Mouse (Mus musculus): ENCODE measurements around the gene Olfr640. TPM values are rescaled to one million over a fixed set of nuclear protein-coding genes. Genes with fewer than 3 reads are reported as not detected.

Olfr640 gene
- polyA plus RNA-seq, 1 experiment: not detected

DNA sequence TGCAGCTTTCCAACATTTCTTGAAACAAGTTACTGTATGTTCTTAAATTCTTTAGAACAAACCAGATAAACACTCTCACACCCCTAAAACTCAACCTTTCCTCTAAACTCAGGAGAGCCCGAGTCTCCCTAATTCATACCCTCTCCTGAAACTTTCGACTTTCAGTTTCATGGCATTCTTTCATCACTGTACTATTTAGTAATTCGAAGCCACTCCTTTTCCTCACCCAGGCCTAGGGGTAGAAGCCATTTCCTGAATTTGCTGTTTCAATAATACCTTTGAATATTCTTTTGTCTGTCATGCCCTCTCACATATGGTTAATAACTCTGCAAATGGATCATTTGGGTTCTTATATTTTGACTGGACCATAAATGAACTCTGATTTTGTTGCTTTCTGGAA is 1.6 kb upstream of the Olfr640 start:
- Histone ChIP-seq H3K27ac (ENCODE audit: control insufficient read depth, insufficient read depth, low read depth, low read length) (no peak overlapping the region), H3K4me1 (ENCODE audit: control insufficient read depth, insufficient read depth, low read length) (no peaks in the 10 kb centered on the region), H3K27me3 (ENCODE audit: control insufficient read depth, insufficient read depth, low read length) (no peaks in the 10 kb centered on the region), H3K4me3 (ENCODE audit: control insufficient read depth, low read depth, low read length) (no peak overlapping the region), H3K36me3 (ENCODE audit: control insufficient read depth, insufficient read depth, low read length) (no peaks in the 10 kb centered on the region)
- TF ChIP-seq CTCF (IDR thresholded peaks at IDR 0.05; ENCODE audit: control insufficient read depth, insufficient read depth, insufficient replicate concordance, low read depth, low read length) (no peak), POLR2A (IDR thresholded peaks at IDR 0.05; ENCODE audit: control insufficient read depth, low read depth, low read length) (no peak)

DNA sequence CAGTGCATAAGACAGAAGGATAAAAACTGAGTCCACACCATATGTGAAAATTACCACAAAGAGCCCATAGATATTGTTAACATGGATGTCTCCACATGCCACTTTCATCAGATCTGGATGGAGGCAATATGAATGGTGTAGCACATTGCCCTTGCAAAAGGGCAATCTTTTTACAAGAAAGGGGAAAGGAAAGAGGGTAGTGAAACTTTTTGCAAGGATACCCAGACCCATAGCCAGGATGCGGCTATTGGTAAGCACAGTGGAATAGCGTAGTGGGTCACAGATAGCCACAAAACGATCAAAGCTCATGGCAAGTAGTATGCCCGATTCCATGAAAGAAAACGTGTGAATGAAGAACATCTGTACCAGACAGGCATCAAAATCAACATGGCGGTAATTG is 3.7 kb downstream of the Olfr640 start:
- TF ChIP-seq CTCF (IDR thresholded peaks at IDR 0.05; ENCODE audit: control insufficient read depth, insufficient read depth, insufficient replicate concordance, low read depth, low read length) (no peak), POLR2A (IDR thresholded peaks at IDR 0.05; ENCODE audit: control insufficient read depth, low read depth, low read length) (no peak)
- no peaks in the 10 kb centered on the region for H3K36me3 ChIP-seq (ENCODE audit: control insufficient read depth, insufficient read depth, low read length)
- no peaks in the 10 kb centered on the region for H3K27me3 ChIP-seq (ENCODE audit: control insufficient read depth, insufficient read depth, low read length)
- H3K27ac ChIP-seq (ENCODE audit: control insufficient read depth, insufficient read depth, low read depth, low read length): no peak overlapping the region
- H3K4me1 ChIP-seq (ENCODE audit: control insufficient read depth, insufficient read depth, low read length): no peaks in the 10 kb centered on the region
- H3K4me3 ChIP-seq (ENCODE audit: control insufficient read depth, low read depth, low read length): no peak overlapping the region

DNA sequence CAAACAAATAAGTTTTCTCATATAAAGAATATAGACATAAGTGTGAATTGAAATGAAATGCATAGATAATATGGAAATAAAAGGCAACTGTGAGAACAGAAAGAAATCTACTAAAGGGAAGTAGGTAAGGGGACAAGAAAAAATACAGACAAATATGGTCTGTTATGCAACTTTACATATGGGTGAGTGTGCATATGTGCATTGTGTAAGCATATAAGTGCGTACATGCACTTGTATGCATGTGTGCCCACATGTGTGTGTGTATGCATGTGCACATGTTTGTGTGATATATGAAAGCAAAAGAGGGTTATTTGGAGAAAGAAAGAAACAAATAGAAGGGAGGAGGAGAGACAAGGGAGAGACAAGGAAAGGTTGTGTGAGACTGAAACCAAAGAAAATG is 6.4 kb downstream of the Olfr640 start:
- Histone ChIP-seq H3K27ac (ENCODE audit: control insufficient read depth, insufficient read depth, low read depth, low read length) (no peak overlapping the region), H3K4me1 (ENCODE audit: control insufficient read depth, insufficient read depth, low read length) (no peaks in the 10 kb centered on the region), H3K27me3 (ENCODE audit: control insufficient read depth, insufficient read depth, low read length) (no peaks in the 10 kb centered on the region), H3K4me3 (ENCODE audit: control insufficient read depth, low read depth, low read length) (no peak overlapping the region), H3K36me3 (ENCODE audit: control insufficient read depth, insufficient read depth, low read length) (no peaks in the 10 kb centered on the region)
- TF ChIP-seq POLR2A (IDR thresholded peaks at IDR 0.05; ENCODE audit: control insufficient read depth, low read depth, low read length) (no peak), CTCF (IDR thresholded peaks at IDR 0.05; ENCODE audit: control insufficient read depth, insufficient read depth, insufficient replicate concordance, low read depth, low read length) (no peak)

DNA sequence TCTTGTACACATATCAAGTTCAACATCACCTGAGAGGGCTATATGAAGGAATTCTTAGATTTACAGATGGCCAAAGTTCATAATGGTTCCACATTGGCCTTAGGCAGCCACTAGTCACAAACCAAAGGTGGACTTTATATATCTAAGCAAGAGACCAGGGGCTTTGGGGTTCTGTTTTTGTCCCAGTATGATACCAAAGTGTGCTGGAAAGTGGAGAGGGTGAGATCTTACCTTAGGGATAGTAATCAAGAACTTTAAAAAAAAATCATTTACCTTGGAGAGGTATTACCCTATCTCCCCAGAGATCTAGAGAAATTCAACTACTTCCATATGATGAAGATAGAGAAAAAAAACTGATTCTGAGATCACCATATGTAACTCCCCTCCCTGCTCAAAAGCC is 8.2 kb downstream of the Olfr640 start, which contains the start of gene Olfr639:
Olfr639 (minus strand) TSS at position 101 of the 400 bp plus-strand sequence.
- Histone ChIP-seq H3K36me3 (ENCODE audit: control insufficient read depth, insufficient read depth, low read length) (no peaks in the 10 kb centered on the region), H3K4me3 (ENCODE audit: control insufficient read depth, low read depth, low read length) (no peak within 1 kb of the TSS), H3K4me1 (ENCODE audit: control insufficient read depth, insufficient read depth, low read length) (no peaks in the 10 kb centered on the region), H3K27ac (ENCODE audit: control insufficient read depth, insufficient read depth, low read depth, low read length) (no peak within 1 kb of the TSS), H3K27me3 (ENCODE audit: control insufficient read depth, insufficient read depth, low read length) (no peaks in the 10 kb centered on the region)
- TF ChIP-seq CTCF (IDR thresholded peaks at IDR 0.05; ENCODE audit: control insufficient read depth, insufficient read depth, insufficient replicate concordance, low read depth, low read length) (no peak), POLR2A (IDR thresholded peaks at IDR 0.05; ENCODE audit: control insufficient read depth, low read depth, low read length) (no peak)

DNA sequence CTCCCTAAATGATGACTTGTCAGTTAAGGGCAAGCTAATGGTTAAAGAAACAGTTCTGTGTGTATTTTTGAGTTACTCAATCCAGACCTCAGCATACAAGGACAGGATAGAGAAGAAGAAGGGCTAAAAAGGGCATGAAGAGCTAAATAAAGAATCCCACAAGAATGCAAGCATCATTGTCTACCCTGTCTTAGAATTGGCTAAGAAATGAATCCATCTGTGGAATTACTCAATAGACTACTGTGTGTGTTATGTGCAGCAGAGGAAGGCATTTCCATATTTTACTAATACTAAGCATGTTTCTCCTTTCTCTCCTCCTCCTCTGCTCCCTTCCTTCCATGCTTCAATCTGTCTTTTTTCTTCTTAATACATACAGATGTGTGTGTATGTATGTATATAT is 26.2 kb downstream of the Olfr640 start:
- no peak overlapping the region for H3K27ac ChIP-seq (ENCODE audit: control insufficient read depth, insufficient read depth, low read depth, low read length)
- no peak for TF ChIP-seq POLR2A (IDR thresholded peaks at IDR 0.05; ENCODE audit: control insufficient read depth, low read depth, low read length)
- TF ChIP-seq CTCF (IDR thresholded peaks at IDR 0.05; ENCODE audit: control insufficient read depth, insufficient read depth, insufficient replicate concordance, low read depth, low read length): no peak
- H3K4me1 ChIP-seq (ENCODE audit: control insufficient read depth, insufficient read depth, low read length): no peaks in the 10 kb centered on the region
- H3K4me3 ChIP-seq (ENCODE audit: control insufficient read depth, low read depth, low read length): no peak overlapping the region
- H3K27me3 ChIP-seq (ENCODE audit: control insufficient read depth, insufficient read depth, low read length): no peaks in the 10 kb centered on the region
- H3K36me3 ChIP-seq (ENCODE audit: control insufficient read depth, insufficient read depth, low read length): no peaks in the 10 kb centered on the region

DNA sequence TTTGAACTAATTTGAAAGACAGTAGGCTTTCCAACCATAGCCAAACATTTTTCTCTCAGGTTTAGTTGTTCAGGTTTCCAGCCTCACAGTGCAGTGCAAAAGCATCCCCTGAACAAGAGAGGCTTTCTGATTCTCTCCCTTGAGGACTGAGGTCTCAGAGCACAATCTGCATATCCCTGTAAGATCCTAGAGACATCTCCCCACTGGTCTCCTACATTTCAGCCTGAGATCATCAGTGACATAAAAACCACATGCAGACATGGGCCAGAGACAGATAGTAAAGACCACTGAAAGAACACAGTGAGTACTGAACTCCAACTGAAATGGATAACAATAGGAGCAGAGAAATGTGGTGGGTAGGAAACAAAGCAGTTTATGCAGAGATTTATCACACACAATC is 26.9 kb downstream of the Olfr640 start, which contains the start of gene Olfr638:
Olfr638 (plus strand) TSS at position 301 of the 400 bp plus-strand sequence.
- no peaks in the 10 kb centered on the region for H3K36me3 ChIP-seq (ENCODE audit: control insufficient read depth, insufficient read depth, low read length)
- H3K4me3 ChIP-seq (ENCODE audit: control insufficient read depth, low read depth, low read length): no peak within 1 kb of the TSS
- no peak within 1 kb of the TSS for H3K27ac ChIP-seq (ENCODE audit: control insufficient read depth, insufficient read depth, low read depth, low read length)
- H3K4me1 ChIP-seq (ENCODE audit: control insufficient read depth, insufficient read depth, low read length): no peaks in the 10 kb centered on the region
- TF ChIP-seq CTCF (IDR thresholded peaks at IDR 0.05; ENCODE audit: control insufficient read depth, insufficient read depth, insufficient replicate concordance, low read depth, low read length) (no peak), POLR2A (IDR thresholded peaks at IDR 0.05; ENCODE audit: control insufficient read depth, low read depth, low read length) (no peak)
- H3K27me3 ChIP-seq (ENCODE audit: control insufficient read depth, insufficient read depth, low read length): no peaks in the 10 kb centered on the region

DNA sequence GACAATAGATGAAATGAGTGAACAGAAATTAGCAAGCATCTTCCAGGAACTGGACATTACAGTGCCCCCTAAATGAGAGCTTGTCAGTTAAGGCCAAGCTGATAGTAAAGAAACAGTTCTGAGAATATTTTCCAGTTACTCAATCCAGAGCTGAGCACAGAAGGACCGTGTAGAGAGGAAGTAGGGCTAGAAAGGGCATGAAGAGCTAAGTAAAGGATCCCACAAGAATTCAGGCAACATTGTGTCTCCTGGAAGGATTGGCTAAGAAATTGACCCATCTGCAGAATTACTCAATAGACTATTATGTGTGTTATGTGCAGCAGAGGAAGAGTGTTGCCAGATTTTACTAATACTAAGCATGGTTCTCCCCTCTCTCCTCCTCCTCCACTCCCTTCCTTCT is 53.6 kb downstream of the Olfr640 start:
- TF ChIP-seq POLR2A (IDR thresholded peaks at IDR 0.05; ENCODE audit: control insufficient read depth, low read depth, low read length) (no peak), CTCF (IDR thresholded peaks at IDR 0.05; ENCODE audit: control insufficient read depth, insufficient read depth, insufficient replicate concordance, low read depth, low read length) (no peak)
- Histone ChIP-seq H3K36me3 (ENCODE audit: control insufficient read depth, insufficient read depth, low read length) (no peaks in the 10 kb centered on the region), H3K27ac (ENCODE audit: control insufficient read depth, insufficient read depth, low read depth, low read length) (no peak overlapping the region), H3K27me3 (ENCODE audit: control insufficient read depth, insufficient read depth, low read length) (no peaks in the 10 kb centered on the region), H3K4me1 (ENCODE audit: control insufficient read depth, insufficient read depth, low read length) (no peaks in the 10 kb centered on the region), H3K4me3 (ENCODE audit: control insufficient read depth, low read depth, low read length) (no peak overlapping the region)

DNA sequence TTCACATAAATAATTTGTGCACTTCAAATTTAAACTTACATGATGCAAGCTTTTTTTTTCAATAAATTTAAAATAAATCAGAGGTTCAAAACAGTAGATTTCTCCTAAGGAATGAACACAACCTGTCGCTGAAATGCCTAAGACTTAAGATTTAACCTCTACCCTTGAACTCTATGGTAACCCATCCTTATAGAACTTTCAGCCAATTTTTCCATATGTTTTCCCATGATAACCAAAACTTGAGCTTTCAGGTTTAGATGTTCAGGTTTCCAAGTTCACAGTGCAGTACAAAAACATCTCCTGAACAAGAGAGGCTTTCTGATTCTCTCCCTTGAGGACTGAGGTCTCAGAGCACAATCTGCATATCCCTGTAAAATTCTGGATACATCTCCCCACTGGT is 54.5 kb downstream of the Olfr640 start, which contains the start of gene Olfr635:
Olfr635 (plus strand) TSS at position 301 of the 400 bp plus-strand sequence.
- no peaks in the 10 kb centered on the region for H3K36me3 ChIP-seq (ENCODE audit: control insufficient read depth, insufficient read depth, low read length)
- H3K4me1 ChIP-seq (ENCODE audit: control insufficient read depth, insufficient read depth, low read length): no peaks in the 10 kb centered on the region
- no peaks in the 10 kb centered on the region for H3K27me3 ChIP-seq (ENCODE audit: control insufficient read depth, insufficient read depth, low read length)
- no peak within 1 kb of the TSS for H3K27ac ChIP-seq (ENCODE audit: control insufficient read depth, insufficient read depth, low read depth, low read length)
- H3K4me3 ChIP-seq (ENCODE audit: control insufficient read depth, low read depth, low read length): no peak within 1 kb of the TSS
- TF ChIP-seq POLR2A (IDR thresholded peaks at IDR 0.05; ENCODE audit: control insufficient read depth, low read depth, low read length) (no peak), CTCF (IDR thresholded peaks at IDR 0.05; ENCODE audit: control insufficient read depth, insufficient read depth, insufficient replicate concordance, low read depth, low read length) (no peak)

Other genes starting within 250 kb of the Olfr640 start
- not detected in 2 replicates for gene Olfr68, start 245.9 kb downstream of the Olfr640 start, polyA plus RNA-seq (2012; rRNA removed)
- gene Olfr67, start 233.8 kb downstream of the Olfr640 start, polyA plus RNA-seq (2012; rRNA removed): not detected in 2 replicates
- 8.1 and 11.1 TPM in 2 replicates for gene Hbb-bt, start 211.6 kb downstream of the Olfr640 start, polyA plus RNA-seq (2012; rRNA removed)
- 78.9 and 88.8 TPM in 2 replicates for gene Hbb-bs, start 197.5 kb downstream of the Olfr640 start, polyA plus RNA-seq (2012; rRNA removed)
- gene Hbb-bh2, start 185.1 kb downstream of the Olfr640 start, polyA plus RNA-seq (2012; rRNA removed): not detected in 2 replicates
- gene Hbb-bh1, start 182.4 kb downstream of the Olfr640 start, polyA plus RNA-seq (2012; rRNA removed): not detected in 2 replicates
- gene Hbb-y, start 172.4 kb downstream of the Olfr640 start, polyA plus RNA-seq (2012; rRNA removed): 0.19 and 0.26 TPM in 2 replicates
- gene Olfr66, start 139.3 kb downstream of the Olfr640 start, polyA plus RNA-seq (2012; rRNA removed): not detected in 2 replicates
- gene Olfr64, start 131.1 kb downstream of the Olfr640 start, polyA plus RNA-seq (2012; rRNA removed): not detected in 2 replicates
- gene Olfr65, start 122.1 kb downstream of the Olfr640 start, polyA plus RNA-seq (2012; rRNA removed): not detected in 2 replicates
- not detected in 2 replicates for gene Olfr631, start 96.7 kb downstream of the Olfr640 start, polyA plus RNA-seq (2012; rRNA removed)
- gene Olfr632, start 91.2 kb downstream of the Olfr640 start, polyA plus RNA-seq (2012; rRNA removed): not detected in 2 replicates
- not detected in 2 replicates for gene Olfr633, start 81.1 kb downstream of the Olfr640 start, polyA plus RNA-seq (2012; rRNA removed)
- not detected in 2 replicates for gene Olfr635, start 54.4 kb downstream of the Olfr640 start, polyA plus RNA-seq (2012; rRNA removed)
- gene Olfr638, start 26.8 kb downstream of the Olfr640 start, polyA plus RNA-seq (2012; rRNA removed): not detected in 2 replicates
- gene Olfr639, start 8.3 kb downstream of the Olfr640 start, polyA plus RNA-seq (2012; rRNA removed): not detected in 2 replicates
- 0.15 TPM in 1 of 2 replicates, not detected in the other for gene Olfr641, start 9.9 kb upstream of the Olfr640 start, polyA plus RNA-seq (2012; rRNA removed)
- 0.53 TPM in 1 of 2 replicates, not detected in the other for gene Olfr642, start 27.1 kb upstream of the Olfr640 start, polyA plus RNA-seq (2012; rRNA removed)
- 0.80 and 0.89 TPM in 2 replicates for gene 4930516K23Rik, start 35.9 kb upstream of the Olfr640 start, polyA plus RNA-seq (2012; rRNA removed)
- gene Olfr644, start 46.3 kb upstream of the Olfr640 start, polyA plus RNA-seq (2012; rRNA removed): 0.12 TPM in 1 of 2 replicates, not detected in the other
- gene Olfr645, start 59.9 kb upstream of the Olfr640 start, polyA plus RNA-seq (2012; rRNA removed): 0.02 TPM in 1 of 2 replicates, not detected in the other
- gene Olfr646, start 79.3 kb upstream of the Olfr640 start, polyA plus RNA-seq (2012; rRNA removed): not detected in 2 replicates
- 101 and 104 TPM in 2 replicates for gene Ubqln5, start 104.3 kb upstream of the Olfr640 start, polyA plus RNA-seq (2012; rRNA removed)
- 0.17 and 0.51 TPM in 2 replicates for gene Olfr643, start 111.8 kb upstream of the Olfr640 start, polyA plus RNA-seq (2012; rRNA removed)
- gene Ubqln3, start 117.7 kb upstream of the Olfr640 start, polyA plus RNA-seq (2012; rRNA removed): 434 and 492 TPM in 2 replicates
- gene Ubqlnl, start 125.0 kb upstream of the Olfr640 start, polyA plus RNA-seq (2012; rRNA removed): 257 and 316 TPM in 2 replicates
- gene Olfm5, start 139.3 kb upstream of the Olfr640 start, polyA plus RNA-seq (2012; rRNA removed): not detected in 2 replicates
- gene Olfr648, start 157.8 kb upstream of the Olfr640 start, polyA plus RNA-seq (2012; rRNA removed): 0.07 and 0.09 TPM in 2 replicates
- not detected in 2 replicates for gene Olfr649, start 170.4 kb upstream of the Olfr640 start, polyA plus RNA-seq (2012; rRNA removed)
- gene Trim6, start 193.2 kb upstream of the Olfr640 start, polyA plus RNA-seq (2012; rRNA removed): 1.9 and 2.4 TPM in 2 replicates
- gene Trim34a, start 218.9 kb upstream of the Olfr640 start, polyA plus RNA-seq (2012; rRNA removed): 1.0 and 1.2 TPM in 2 replicates

Data from testis, adult 2 months (tissue).